Mouse (Mus musculus) embryonic fibroblast, embryonic 13.5 days (primary cell): Measurements from ENCODE around the gene Aim2.

Source experiments
- CTCF ChIP-seq: IDR thresholded peaks from 2 replicates; pipeline ENCODE4 v1.5.1; 2011; ENCODE audit warnings: mild to moderate bottlenecking, control low read depth, low read length, moderate library complexity, borderline replicate concordance; ENCODE audit not compliant: insufficient read depth
- POLR2A ChIP-seq: IDR thresholded peaks from 2 replicates; pipeline ENCODE4 v1.6.1; 2011; ENCODE audit warnings: low read depth, mild to moderate bottlenecking, control low read depth, low read length, moderate library complexity

- no peak for TF ChIP-seq POLR2A
- TF ChIP-seq CTCF, result no peak
Measured at GRCm38 (mm10) chr1:173349946-173350345, 733 bp upstream of the Aim2 start.
